8 mouse cellular contexts compared by ENCODE assay signal in the genomic region with DNA sequence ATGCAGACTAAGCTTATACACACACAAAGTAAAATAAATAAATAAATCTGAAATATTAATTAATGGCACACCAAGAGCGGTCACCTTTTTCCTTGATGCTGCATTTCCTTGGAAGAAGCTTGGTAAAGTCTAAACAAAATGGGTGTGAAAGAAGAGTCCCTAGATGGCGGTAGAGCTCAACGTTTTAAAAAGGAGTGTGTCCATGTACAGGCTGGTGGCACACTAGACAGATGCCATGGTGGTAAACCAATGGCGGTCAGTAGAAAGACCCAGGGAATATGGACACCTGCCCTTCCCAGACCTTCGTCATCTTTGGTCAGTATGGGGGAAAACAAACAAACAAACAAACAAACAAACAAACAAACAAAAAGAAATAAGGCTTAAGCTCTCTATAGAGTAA.
DNase-seq lines count a peak whose midpoint lies in the region; TF ChIP-seq lines count a peak whose summit lies in the region.

No protein-coding gene starts in this region.

- DNase-seq in cerebellum, adult 11 months, result peak; percentile 2
- no peak for DNase-seq in cerebellum, adult 9-11 months
- DNase-seq in ovary, postnatal 14 days (ENCODE audit: low spot score), result peak; percentile 24
- no peak for DNase-seq in ovary, postnatal 10 days (ENCODE audit: low spot score)
- DNase-seq in forelimb bud, embryonic 11.5 days (ENCODE audit: low read depth, low spot score), result peak; percentile 41
- peak; percentile 24 to 31 for DNase-seq in left cerebral cortex, adult 2 months (ENCODE audit: extremely low spot score in 1 of 2, low spot score in 2 of 2)
- peak; percentile 69 for DNase-seq in retina, embryonic 14.5 days (ENCODE audit: low spot score)
- no peak for DNase-seq in urinary bladder, adult 2 months (ENCODE audit: low spot score)

- intact Hi-C loops in left cerebral cortex, adult 2 months (cut with DNase I), result loop anchor here (1.0 to 5.0 kb wide), 4 partner anchors 51 to 321 kb away; a partner anchor contains a TSS

- H3K27ac ChIP-seq in left cerebral cortex, adult 2 months, result no peak overlapping the region

- TF ChIP-seq CTCF in left cerebral cortex, adult 2 months (IDR thresholded peaks at IDR 0.05), result peak; percentile 57

- no peak overlapping the region for H3K4me3 ChIP-seq in left cerebral cortex, adult 2 months

Comparison
In these comparisons a context has a peak if more than half of its experiments do, and no peak if none do; other contexts are left out.
1. DNase-seq: peak in cerebellum, adult 11 months (single experiment), ovary, postnatal 14 days (single experiment), forelimb bud, embryonic 11.5 days (single experiment), left cerebral cortex, adult 2 months (2 of 2) and retina, embryonic 14.5 days (single experiment); none in cerebellum, adult 9-11 months (single experiment), ovary, postnatal 10 days (single experiment) and urinary bladder, adult 2 months (single experiment).